7 mouse cellular contexts compared by ENCODE assay signal in genomic region chr2:170220443-170220842, GRCm38 (mm10).
DNase-seq lines count a peak whose midpoint lies in the region; ATAC-seq and TF ChIP-seq lines count a peak whose summit lies in the region.

No protein-coding gene starts in this region.

- no peaks in the 10 kb centered on the region for H3K36me3 ChIP-seq in lung, embryonic 16.5 days (ENCODE audit: control insufficient read depth, insufficient read depth, low read length)
- no peaks in the 10 kb centered on the region for H3K36me3 ChIP-seq in limb, embryonic 14.5 days (ENCODE audit: control insufficient read depth, insufficient read depth, low read length)
- H3K36me3 ChIP-seq in stomach, embryonic 14.5 days (ENCODE audit: control insufficient read depth, insufficient read depth, low read length), result no peaks in the 10 kb centered on the region

- H3K4me3 ChIP-seq in lung, embryonic 16.5 days (ENCODE audit: low read length), result peak overlapping the region; percentile 47
- no peak overlapping the region for H3K4me3 ChIP-seq in embryonic fibroblast, embryonic 13.5 days (ENCODE audit: insufficient read depth, low read length)
- H3K4me3 ChIP-seq in limb, embryonic 14.5 days (replicated peaks; ENCODE audit: low read length), result peak overlapping the region; percentile 32
- H3K4me3 ChIP-seq in stomach, embryonic 14.5 days (ENCODE audit: low read depth, low read length), result peak overlapping the region; percentile 17

- peak overlapping the region; percentile 61 for H3K9ac ChIP-seq in lung, embryonic 16.5 days (ENCODE audit: low read length)
- H3K9ac ChIP-seq in limb, embryonic 14.5 days (ENCODE audit: low read depth, low read length, severe bottlenecking), result peak overlapping the region; percentile 28; the same call in 1 of the 2 replicates
- no peak overlapping the region for H3K9ac ChIP-seq in stomach, embryonic 14.5 days (replicated peaks; ENCODE audit: low read depth, low read length)

- H3K27ac ChIP-seq in lung, embryonic 16.5 days (ENCODE audit: low read length), result peak overlapping the region; percentile 89
- peak overlapping the region; percentile 61 for H3K27ac ChIP-seq in embryonic fibroblast, embryonic 13.5 days (ENCODE audit: insufficient read depth, low read length)
- H3K27ac ChIP-seq in limb, embryonic 14.5 days (replicated peaks; ENCODE audit: low read depth, low read length), result no peak overlapping the region
- no peak overlapping the region for H3K27ac ChIP-seq in stomach, embryonic 14.5 days (ENCODE audit: low read length)

- no peaks in the 10 kb centered on the region for H3K9me3 ChIP-seq in lung, embryonic 16.5 days (ENCODE audit: control insufficient read depth, low read length)
- no peaks in the 10 kb centered on the region for H3K9me3 ChIP-seq in limb, embryonic 14.5 days (ENCODE audit: control insufficient read depth, low read length)
- no peaks in the 10 kb centered on the region for H3K9me3 ChIP-seq in stomach, embryonic 14.5 days (ENCODE audit: control insufficient read depth, low read depth, low read length)

- H3K4me1 ChIP-seq in lung, embryonic 16.5 days (replicated peaks; ENCODE audit: control insufficient read depth, insufficient read depth, low read length), result peaks cover 48% of the 10 kb centered on the region
- H3K4me1 ChIP-seq in embryonic fibroblast, embryonic 13.5 days (ENCODE audit: control insufficient read depth, insufficient read depth, low read length), result peaks cover 16% of the 10 kb centered on the region
- peaks cover 32% of the 10 kb centered on the region for H3K4me1 ChIP-seq in limb, embryonic 14.5 days (ENCODE audit: control insufficient read depth, insufficient read depth, low read length)
- H3K4me1 ChIP-seq in stomach, embryonic 14.5 days (ENCODE audit: control insufficient read depth, insufficient read depth, low read length), result peaks cover 32% of the 10 kb centered on the region

- no peak for DNase-seq in lung, postnatal 4 days
- no peak for DNase-seq in limb, embryonic 14.5 days (ENCODE audit: low spot score)
- DNase-seq in cerebellum, postnatal 36 days, result no peak
- no peak for DNase-seq in layer of hippocampus, adult 18-20 months (ENCODE audit: low spot score in 2 of 2)

- ATAC-seq in lung, embryonic 16.5 days (ENCODE audit: low read depth), result peak; percentile 18; the same call in 1 of the 2 replicates
- ATAC-seq in limb, embryonic 14.5 days (ENCODE audit: low FRiP score, low read depth), result no peak
- ATAC-seq in stomach, embryonic 14.5 days (ENCODE audit: insufficient number of reproducible peaks, insufficient read depth, low FRiP score, low read depth), result no peak

- H3K27me3 ChIP-seq in lung, embryonic 16.5 days (ENCODE audit: control insufficient read depth, insufficient read depth, low read depth, low read length), result no peaks in the 10 kb centered on the region
- H3K27me3 ChIP-seq in limb, embryonic 14.5 days (ENCODE audit: control insufficient read depth, insufficient read depth, low read length), result peaks cover 5% of the 10 kb centered on the region; the same call in 1 of the 2 replicates
- H3K27me3 ChIP-seq in stomach, embryonic 14.5 days (ENCODE audit: control insufficient read depth, insufficient read depth, low read length), result no peaks in the 10 kb centered on the region

- peak overlapping the region; percentile 76 for H3K4me2 ChIP-seq in lung, embryonic 16.5 days (ENCODE audit: low read depth, low read length)
- H3K4me2 ChIP-seq in limb, embryonic 14.5 days (replicated peaks; ENCODE audit: low read depth, low read length, severe bottlenecking), result peak overlapping the region; percentile 74
- H3K4me2 ChIP-seq in stomach, embryonic 14.5 days (replicated peaks; ENCODE audit: low read depth, low read length), result peak overlapping the region; percentile 52

- no peak for TF ChIP-seq CTCF in embryonic fibroblast, embryonic 13.5 days (IDR thresholded peaks at IDR 0.05; ENCODE audit: borderline replicate concordance, insufficient read depth, low read length)

- TF ChIP-seq POLR2A in embryonic fibroblast, embryonic 13.5 days (IDR thresholded peaks at IDR 0.05; ENCODE audit: low read depth, low read length), result no peak
- TF ChIP-seq POLR2A in limb, embryonic 14.5 days (IDR thresholded peaks at IDR 0.05; ENCODE audit: borderline replicate concordance, extremely low read depth, insufficient read depth, insufficient read length), result no peak

- 6% methylated on average over 11 of the region's 11 CpGs for WGBS in lung, embryonic 16.5 days
- under 1% methylated on average over 11 of the region's 11 CpGs for WGBS in limb, embryonic 14.5 days
- WGBS in stomach, embryonic 14.5 days, result 6% methylated on average over 11 of the region's 11 CpGs

Comparison
In these comparisons a context has a peak if more than half of its experiments do, and no peak if none do; other contexts are left out.
1. H3K27ac ChIP-seq: peak in lung, embryonic 16.5 days (single experiment) and embryonic fibroblast, embryonic 13.5 days (single experiment); none in limb, embryonic 14.5 days (single experiment) and stomach, embryonic 14.5 days (single experiment).
2. Peak in every context shown above with its lines, with median percentiles within 50 percentile points of each other: H3K4me2 ChIP-seq.